Mouse (Mus musculus): Measurements from ENCODE around the gene Cdc42se1. TPM values are rescaled to one million over a fixed set of nuclear protein-coding genes. Genes with fewer than 3 reads are reported as not detected.

The Cdc42se1 gene
- polyA plus RNA-seq, 1 experiment, result 41.6 TPM

DNA sequence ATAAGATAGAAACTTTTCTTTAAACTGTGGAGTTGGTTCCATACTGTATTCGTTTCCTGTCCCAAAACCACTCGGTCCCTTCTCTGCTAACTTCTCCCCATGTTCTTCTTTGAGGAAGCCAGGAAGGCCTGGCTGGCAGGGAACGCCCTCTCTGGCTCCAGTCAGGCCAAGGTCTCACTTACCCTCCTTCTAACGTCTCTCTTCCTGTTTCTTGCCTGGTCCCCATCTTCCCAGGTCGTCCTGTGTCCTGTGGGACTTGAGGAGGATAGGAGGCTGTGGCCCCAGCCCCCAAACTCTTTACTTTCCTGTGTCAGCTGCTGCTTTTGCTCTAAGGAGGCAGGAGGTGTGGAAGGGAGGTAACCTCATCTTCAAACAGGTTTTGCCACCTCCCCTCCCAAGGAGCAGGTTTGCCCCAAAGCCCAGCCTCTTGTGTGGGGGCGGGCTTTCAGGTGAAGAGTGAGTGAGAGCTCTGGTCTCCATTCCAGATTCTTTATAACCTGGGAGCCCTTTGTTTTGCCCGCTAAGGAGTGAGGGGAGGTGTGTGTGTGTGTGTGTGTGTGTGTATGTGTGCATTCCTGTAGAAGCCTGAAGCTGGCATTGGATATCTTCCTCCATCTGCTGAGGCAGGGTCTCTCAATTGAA is 22.4 kb downstream of the Cdc42se1 start, which contains the start of gene Bnipl:
Gene Bnipl (minus strand): TSS at position 411 of the 642 bp plus-strand sequence.
- H3K36me3 ChIP-seq (ENCODE audit: control insufficient read depth, insufficient read depth, low read length), result peaks cover 9% of the 10 kb centered on the region; the same call in 1 of the 2 replicates
- H3K27me3 ChIP-seq (ENCODE audit: control insufficient read depth, insufficient read depth, low read length), result no peaks in the 10 kb centered on the region
- TF ChIP-seq POLR2A (IDR thresholded peaks at IDR 0.05; ENCODE audit: low read depth, low read length) (no peak), CTCF (IDR thresholded peaks at IDR 0.05; ENCODE audit: extremely low read depth, insufficient read length, insufficient replicate concordance, low read depth, low read length) (no peak)
- H3K27ac ChIP-seq (ENCODE audit: insufficient read depth, low read depth, low read length), result no peak within 1 kb of the TSS
- no peaks in the 10 kb centered on the region for H3K4me1 ChIP-seq (ENCODE audit: control insufficient read depth, insufficient read depth, insufficient read length, low read length)
- no peak within 1 kb of the TSS for H3K4me3 ChIP-seq (ENCODE audit: low read depth, low read length)
- WGBS, result 42% methylated on average over 7 of the region's 7 CpGs

- peaks cover 28% of the 10 kb centered on the region for H3K36me3 ChIP-seq (ENCODE audit: control insufficient read depth, insufficient read depth, low read length)
- TF ChIP-seq CTCF (IDR thresholded peaks at IDR 0.05; ENCODE audit: extremely low read depth, insufficient read length, insufficient replicate concordance, low read depth, low read length), result no peak
- no peak for TF ChIP-seq POLR2A (IDR thresholded peaks at IDR 0.05; ENCODE audit: low read depth, low read length)
- H3K4me1 ChIP-seq (ENCODE audit: control insufficient read depth, insufficient read depth, insufficient read length, low read length), result no peaks in the 10 kb centered on the region
- H3K27me3 ChIP-seq (ENCODE audit: control insufficient read depth, insufficient read depth, low read length), result no peaks in the 10 kb centered on the region
- 85% methylated on average over 5 of the region's 5 CpGs for whole genome bisulfite sequencing
- no peak overlapping the region for H3K27ac ChIP-seq (ENCODE audit: insufficient read depth, low read depth, low read length)
- no peak overlapping the region for H3K4me3 ChIP-seq (ENCODE audit: low read depth, low read length)
These were observed 28.4 kb downstream of the Cdc42se1 start for GRCm38 (mm10) chr3:95256931-95257330.

DNA sequence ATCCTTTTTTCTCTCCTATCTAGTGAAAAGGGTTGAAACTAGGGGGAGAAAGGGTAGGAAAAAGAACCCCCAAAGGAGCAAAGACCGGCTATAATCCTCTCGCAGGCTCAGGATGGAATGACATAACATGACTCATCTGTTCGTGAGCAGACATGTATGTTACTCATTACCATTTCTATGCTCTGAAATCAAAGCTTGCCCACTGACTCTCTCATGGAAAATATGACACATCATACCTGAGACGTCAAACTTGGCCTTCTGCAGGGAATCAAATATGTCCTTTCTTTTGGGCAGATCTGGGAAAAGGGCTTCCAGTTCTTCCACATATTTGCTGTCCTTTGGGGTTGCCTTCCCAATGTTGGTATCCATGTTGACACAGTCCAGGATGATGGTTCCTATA is 33.4 kb downstream of the Cdc42se1 start:
- Histone ChIP-seq H3K4me1 (ENCODE audit: control insufficient read depth, insufficient read depth, insufficient read length, low read length) (peaks cover 2% of the 10 kb centered on the region), H3K27me3 (ENCODE audit: control insufficient read depth, insufficient read depth, low read length) (no peaks in the 10 kb centered on the region), H3K36me3 (ENCODE audit: control insufficient read depth, insufficient read depth, low read length) (peaks cover 25% of the 10 kb centered on the region), H3K4me3 (ENCODE audit: low read depth, low read length) (no peak overlapping the region), H3K27ac (ENCODE audit: insufficient read depth, low read depth, low read length) (no peak overlapping the region)
- TF ChIP-seq POLR2A (IDR thresholded peaks at IDR 0.05; ENCODE audit: low read depth, low read length) (no peak), CTCF (IDR thresholded peaks at IDR 0.05; ENCODE audit: extremely low read depth, insufficient read length, insufficient replicate concordance, low read depth, low read length) (no peak)
- 91% methylated on average over 4 of the region's 4 CpGs for WGBS

DNA sequence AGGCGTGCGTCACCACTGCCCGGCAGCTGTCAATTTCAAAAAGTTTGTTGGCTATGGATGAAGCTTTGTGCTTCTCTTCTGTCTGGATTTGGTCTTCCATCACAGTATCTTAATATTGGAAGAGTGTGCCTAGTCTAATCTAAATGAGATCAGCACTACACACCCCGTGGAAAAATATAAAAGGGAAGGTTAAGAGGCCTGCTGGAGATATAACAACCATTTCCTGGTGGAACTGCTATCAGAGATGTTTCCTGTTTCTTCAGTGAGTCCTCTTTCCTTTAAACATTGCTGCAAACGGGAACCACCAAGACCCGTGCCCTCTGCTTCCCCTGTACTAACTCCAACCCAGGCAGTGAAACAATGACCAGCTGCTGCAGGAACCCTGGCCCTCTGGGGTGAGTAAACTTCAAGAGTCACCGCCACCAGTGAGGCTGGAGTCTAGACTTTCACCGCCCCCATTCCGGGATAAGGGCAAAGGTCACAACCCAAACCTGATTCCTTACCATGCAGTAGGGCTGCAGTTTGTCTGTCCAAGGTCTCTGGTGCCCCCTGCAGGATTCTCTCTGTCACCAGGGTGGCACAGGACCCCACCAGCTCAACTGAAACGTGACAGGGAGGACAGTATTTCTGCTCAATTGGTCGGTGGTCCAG is 34.7 kb downstream of the Cdc42se1 start:
- 32% methylated on average over 11 of the region's 11 CpGs for WGBS
- TF ChIP-seq CTCF (IDR thresholded peaks at IDR 0.05; ENCODE audit: extremely low read depth, insufficient read length, insufficient replicate concordance, low read depth, low read length) (peak; percentile 81; the same call in 1 of the 2 replicates), POLR2A (IDR thresholded peaks at IDR 0.05; ENCODE audit: low read depth, low read length) (no peak)
- Histone ChIP-seq H3K4me1 (ENCODE audit: control insufficient read depth, insufficient read depth, insufficient read length, low read length) (peaks cover 5% of the 10 kb centered on the region), H3K27ac (ENCODE audit: insufficient read depth, low read depth, low read length) (peak overlapping the region; percentile 25; the same call in 1 of the 2 replicates), H3K36me3 (ENCODE audit: control insufficient read depth, insufficient read depth, low read length) (peaks cover 21% of the 10 kb centered on the region), H3K4me3 (ENCODE audit: low read depth, low read length) (no peak overlapping the region; the same call in 1 of the 2 replicates), H3K27me3 (ENCODE audit: control insufficient read depth, insufficient read depth, low read length) (no peaks in the 10 kb centered on the region)

- WGBS, result 77% methylated on average over 1 of the region's 1 CpGs
- H3K4me3 ChIP-seq (ENCODE audit: low read depth, low read length), result no peak overlapping the region
- no peaks in the 10 kb centered on the region for H3K27me3 ChIP-seq (ENCODE audit: control insufficient read depth, insufficient read depth, low read length)
- peaks cover 5% of the 10 kb centered on the region for H3K4me1 ChIP-seq (ENCODE audit: control insufficient read depth, insufficient read depth, insufficient read length, low read length)
- H3K36me3 ChIP-seq (ENCODE audit: control insufficient read depth, insufficient read depth, low read length), result peaks cover 18% of the 10 kb centered on the region
- TF ChIP-seq POLR2A (IDR thresholded peaks at IDR 0.05; ENCODE audit: low read depth, low read length), result no peak
- no peak for TF ChIP-seq CTCF (IDR thresholded peaks at IDR 0.05; ENCODE audit: extremely low read depth, insufficient read length, insufficient replicate concordance, low read depth, low read length)
- H3K27ac ChIP-seq (ENCODE audit: insufficient read depth, low read depth, low read length), result no peak overlapping the region
These were observed 36.2 kb downstream of the Cdc42se1 start for GRCm38 (mm10) chr3:95264724-95265123.

- TF ChIP-seq POLR2A (IDR thresholded peaks at IDR 0.05; ENCODE audit: low read depth, low read length) (no peak), CTCF (IDR thresholded peaks at IDR 0.05; ENCODE audit: extremely low read depth, insufficient read length, insufficient replicate concordance, low read depth, low read length) (no peak)
- no peaks in the 10 kb centered on the region for H3K27me3 ChIP-seq (ENCODE audit: control insufficient read depth, insufficient read depth, low read length)
- no peak overlapping the region for H3K27ac ChIP-seq (ENCODE audit: insufficient read depth, low read depth, low read length)
- peaks cover 5% of the 10 kb centered on the region for H3K4me1 ChIP-seq (ENCODE audit: control insufficient read depth, insufficient read depth, insufficient read length, low read length)
- WGBS, result 97% methylated on average over 3 of the region's 3 CpGs
- no peak overlapping the region for H3K4me3 ChIP-seq (ENCODE audit: low read depth, low read length)
- H3K36me3 ChIP-seq (ENCODE audit: control insufficient read depth, insufficient read depth, low read length), result peaks cover 13% of the 10 kb centered on the region
These were observed 37.5 kb downstream of the Cdc42se1 start for GRCm38 (mm10) chr3:95266052-95266451.

DNA sequence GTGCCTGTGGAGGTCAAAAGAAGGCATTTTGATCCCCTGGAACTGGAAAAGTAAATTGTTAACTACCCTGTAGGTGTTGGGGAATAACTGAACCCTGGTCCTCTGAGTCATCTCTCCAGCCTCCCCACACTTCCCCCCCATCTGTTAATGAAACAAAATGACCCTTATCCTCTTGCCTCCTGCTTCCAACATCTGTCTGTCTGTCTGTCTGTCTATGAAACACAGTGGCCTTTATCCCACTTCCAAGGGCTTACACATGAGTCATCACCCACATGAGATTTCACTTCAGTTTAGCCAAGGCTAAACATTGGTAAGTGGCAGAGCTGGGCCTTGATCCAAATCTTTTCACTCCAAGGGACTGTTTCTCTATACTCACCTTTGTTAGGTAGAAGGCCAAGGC is 39.3 kb downstream of the Cdc42se1 start:
- Histone ChIP-seq H3K27me3 (ENCODE audit: control insufficient read depth, insufficient read depth, low read length) (no peaks in the 10 kb centered on the region), H3K36me3 (ENCODE audit: control insufficient read depth, insufficient read depth, low read length) (peaks cover 6% of the 10 kb centered on the region), H3K4me3 (ENCODE audit: low read depth, low read length) (no peak overlapping the region), H3K4me1 (ENCODE audit: control insufficient read depth, insufficient read depth, insufficient read length, low read length) (peaks cover 5% of the 10 kb centered on the region), H3K27ac (ENCODE audit: insufficient read depth, low read depth, low read length) (no peak overlapping the region)
- no peak for TF ChIP-seq POLR2A (IDR thresholded peaks at IDR 0.05; ENCODE audit: low read depth, low read length)
- TF ChIP-seq CTCF (IDR thresholded peaks at IDR 0.05; ENCODE audit: extremely low read depth, insufficient read length, insufficient replicate concordance, low read depth, low read length), result no peak

Measured in small intestine, adult 2 months (tissue).